Mouse (Mus musculus): ENCODE results near the gene Kctd5. TPM values are rescaled to one million over a fixed set of nuclear protein-coding genes. Genes with fewer than 3 reads are reported as not detected.

Gene Kctd5
- polyA plus RNA-seq, 1 experiment from 2014 or later: 70.0 TPM

- Histone ChIP-seq H3K27ac (ENCODE audit: low read length) (no peak overlapping the region), H3K4me1 (ENCODE audit: control insufficient read depth, insufficient read depth, low read length) (no peaks in the 10 kb centered on the region), H3K4me2 (ENCODE audit: low read depth, low read length) (no peak overlapping the region), H3K36me3 (ENCODE audit: control insufficient read depth, insufficient read depth, low read length) (peaks cover 1% of the 10 kb centered on the region; the same call in 1 of the 2 replicates), H3K9me3 (ENCODE audit: control insufficient read depth, low read length) (no peaks in the 10 kb centered on the region), H3K4me3 (ENCODE audit: low read length) (no peak overlapping the region), H3K27me3 (replicated peaks; ENCODE audit: control insufficient read depth, insufficient read depth, low read length) (no peaks in the 10 kb centered on the region), H3K9ac (ENCODE audit: low read depth, low read length) (no peak overlapping the region)
- WGBS: 48% methylated on average over 1 of the region's 1 CpGs
- ATAC-seq: no peak
These were observed 11.3 kb upstream of the Kctd5 start for GRCm38 (mm10) chr17:24084593-24084992.

- H3K4me3 ChIP-seq (ENCODE audit: low read length): no peak overlapping the region
- 0 out of 2 replicates have a peak, but pooled peaks cover 1% of the 10 kb centered on the region for H3K4me1 ChIP-seq (ENCODE audit: control insufficient read depth, insufficient read depth, low read length)
- no peak for ATAC-seq
- 89% methylated on average over 2 of the region's 2 CpGs for WGBS
- H3K27me3 ChIP-seq (replicated peaks; ENCODE audit: control insufficient read depth, insufficient read depth, low read length): no peaks in the 10 kb centered on the region
- H3K4me2 ChIP-seq (ENCODE audit: low read depth, low read length): no peak overlapping the region
- peaks cover 11% of the 10 kb centered on the region; the same call in 1 of the 2 replicates for H3K36me3 ChIP-seq (ENCODE audit: control insufficient read depth, insufficient read depth, low read length)
- H3K9me3 ChIP-seq (ENCODE audit: control insufficient read depth, low read length): no peaks in the 10 kb centered on the region
- no peak overlapping the region for H3K27ac ChIP-seq (ENCODE audit: low read length)
- no peak overlapping the region for H3K9ac ChIP-seq (ENCODE audit: low read depth, low read length)
These were observed 3.8 kb upstream of the Kctd5 start for GRCm38 (mm10) chr17:24077101-24077500.

- no peaks in the 10 kb centered on the region for H3K27me3 ChIP-seq (replicated peaks; ENCODE audit: control insufficient read depth, insufficient read depth, low read length)
- H3K4me1 ChIP-seq (ENCODE audit: control insufficient read depth, insufficient read depth, low read length): peaks cover 5% of the 10 kb centered on the region; the same call in 1 of the 2 replicates
- H3K4me3 ChIP-seq (ENCODE audit: low read length): no peak overlapping the region
- no peaks in the 10 kb centered on the region for H3K36me3 ChIP-seq (ENCODE audit: control insufficient read depth, insufficient read depth, low read length)
- no peak overlapping the region for H3K9ac ChIP-seq (ENCODE audit: low read depth, low read length)
- ATAC-seq: no peak
- H3K27ac ChIP-seq (ENCODE audit: low read length): no peak overlapping the region
- no peaks in the 10 kb centered on the region for H3K9me3 ChIP-seq (ENCODE audit: control insufficient read depth, low read length)
- WGBS: 84% methylated on average over 3 of the region's 3 CpGs
- H3K4me2 ChIP-seq (ENCODE audit: low read depth, low read length): no peak overlapping the region
These were observed 3.8 kb downstream of the Kctd5 start for GRCm38 (mm10) chr17:24069531-24069930.

DNA sequence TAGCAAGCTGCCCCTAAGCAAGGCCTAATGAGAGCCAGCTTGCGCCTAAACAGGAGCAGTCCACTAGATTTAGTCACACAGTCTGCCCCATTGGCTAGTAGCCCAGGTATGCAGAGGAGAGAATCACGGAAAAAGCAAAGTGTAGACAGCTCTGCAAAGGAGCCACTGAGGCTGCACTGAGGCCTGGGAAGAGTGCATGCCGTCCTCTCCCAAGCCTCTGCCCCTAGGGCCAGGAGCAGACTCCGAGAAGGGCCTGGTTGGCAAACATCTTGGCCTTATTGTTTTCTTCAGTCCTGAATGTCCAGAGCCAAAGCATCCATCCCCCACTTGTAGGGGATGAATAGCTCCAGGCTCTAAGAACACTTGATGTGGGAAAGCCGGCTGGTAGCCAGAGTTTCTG, 5.0 kb downstream of the Kctd5 start:
- Histone ChIP-seq H3K9ac (ENCODE audit: low read depth, low read length) (no peak overlapping the region), H3K4me1 (ENCODE audit: control insufficient read depth, insufficient read depth, low read length) (peaks cover 5% of the 10 kb centered on the region; the same call in 1 of the 2 replicates), H3K36me3 (ENCODE audit: control insufficient read depth, insufficient read depth, low read length) (no peaks in the 10 kb centered on the region), H3K27ac (ENCODE audit: low read length) (no peak overlapping the region), H3K9me3 (ENCODE audit: control insufficient read depth, low read length) (no peaks in the 10 kb centered on the region), H3K27me3 (replicated peaks; ENCODE audit: control insufficient read depth, insufficient read depth, low read length) (no peaks in the 10 kb centered on the region), H3K4me3 (ENCODE audit: low read length) (no peak overlapping the region), H3K4me2 (ENCODE audit: low read depth, low read length) (no peak overlapping the region)
- WGBS: 77% methylated on average over 5 of the region's 5 CpGs
- ATAC-seq: no peak

DNA sequence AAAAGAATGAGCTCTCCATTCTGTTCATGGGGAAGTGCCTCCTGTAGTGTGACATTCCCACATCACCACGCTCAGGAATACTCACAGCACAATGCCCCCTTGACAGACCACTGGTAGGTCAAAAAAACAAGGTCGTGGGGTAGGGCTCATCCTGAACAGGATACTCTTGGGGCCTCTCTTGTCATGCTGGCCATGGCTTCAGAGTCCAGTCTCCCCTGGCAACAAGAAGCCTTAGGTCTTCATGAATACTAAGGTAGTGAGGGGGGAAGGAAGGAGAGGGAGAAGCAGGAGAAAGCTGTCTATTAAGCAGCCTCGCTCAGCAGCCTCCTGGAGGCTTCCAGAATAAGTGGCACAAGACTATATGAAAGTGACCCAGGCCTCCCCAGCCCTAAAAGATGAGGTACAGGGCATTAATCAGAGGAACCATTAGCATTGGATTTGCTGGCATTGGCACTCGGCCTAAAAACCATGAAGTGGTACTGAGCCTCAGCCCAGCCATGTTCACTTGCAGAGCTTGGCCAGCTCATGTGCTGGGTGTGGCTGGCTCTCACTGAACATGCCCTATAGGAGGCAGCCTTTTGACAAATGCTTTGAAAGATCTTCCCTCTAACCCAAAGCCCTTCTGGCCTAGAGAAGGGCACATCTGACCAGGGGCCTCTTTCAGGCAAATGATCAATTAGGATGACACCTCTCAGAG, 10.7 kb downstream of the Kctd5 start:
- no peak overlapping the region for H3K9ac ChIP-seq (ENCODE audit: low read depth, low read length)
- no peak for ATAC-seq
- H3K36me3 ChIP-seq (ENCODE audit: control insufficient read depth, insufficient read depth, low read length): peaks cover 10% of the 10 kb centered on the region
- 81% methylated on average over 4 of the region's 4 CpGs for WGBS
- no peak overlapping the region for H3K4me2 ChIP-seq (ENCODE audit: low read depth, low read length)
- H3K4me1 ChIP-seq (ENCODE audit: control insufficient read depth, insufficient read depth, low read length): no peaks in the 10 kb centered on the region
- no peak overlapping the region for H3K4me3 ChIP-seq (ENCODE audit: low read length)
- no peaks in the 10 kb centered on the region for H3K27me3 ChIP-seq (replicated peaks; ENCODE audit: control insufficient read depth, insufficient read depth, low read length)
- no peaks in the 10 kb centered on the region for H3K9me3 ChIP-seq (ENCODE audit: control insufficient read depth, low read length)
- H3K27ac ChIP-seq (ENCODE audit: low read length): no peak overlapping the region

GRCm38 (mm10) chr17:24057730-24058245, 15.5 kb downstream of the Kctd5 start:
- Histone ChIP-seq H3K9ac (ENCODE audit: low read depth, low read length) (no peak overlapping the region), H3K36me3 (ENCODE audit: control insufficient read depth, insufficient read depth, low read length) (peaks cover 40% of the 10 kb centered on the region), H3K4me2 (ENCODE audit: low read depth, low read length) (no peak overlapping the region), H3K4me1 (ENCODE audit: control insufficient read depth, insufficient read depth, low read length) (no peaks in the 10 kb centered on the region), H3K9me3 (ENCODE audit: control insufficient read depth, low read length) (no peaks in the 10 kb centered on the region), H3K27ac (ENCODE audit: low read length) (peak overlapping the region; percentile 67), H3K27me3 (replicated peaks; ENCODE audit: control insufficient read depth, insufficient read depth, low read length) (no peaks in the 10 kb centered on the region), H3K4me3 (ENCODE audit: low read length) (no peak overlapping the region)
- ATAC-seq: no peak
- 91% methylated on average over 5 of the region's 5 CpGs for WGBS

- Histone ChIP-seq H3K27me3 (replicated peaks; ENCODE audit: control insufficient read depth, insufficient read depth, low read length) (no peaks in the 10 kb centered on the region), H3K9ac (ENCODE audit: low read depth, low read length) (no peak overlapping the region), H3K27ac (ENCODE audit: low read length) (peak overlapping the region; percentile 72), H3K9me3 (ENCODE audit: control insufficient read depth, low read length) (no peaks in the 10 kb centered on the region), H3K4me1 (ENCODE audit: control insufficient read depth, insufficient read depth, low read length) (no peaks in the 10 kb centered on the region), H3K4me2 (ENCODE audit: low read depth, low read length) (no peak overlapping the region), H3K36me3 (ENCODE audit: control insufficient read depth, insufficient read depth, low read length) (peaks cover 42% of the 10 kb centered on the region), H3K4me3 (ENCODE audit: low read length) (no peak overlapping the region)
- peak; percentile 87 for ATAC-seq
- WGBS: 85% methylated on average over 14 of the region's 14 CpGs
These were observed 16.4 kb downstream of the Kctd5 start for GRCm38 (mm10) chr17:24056636-24057625.

DNA sequence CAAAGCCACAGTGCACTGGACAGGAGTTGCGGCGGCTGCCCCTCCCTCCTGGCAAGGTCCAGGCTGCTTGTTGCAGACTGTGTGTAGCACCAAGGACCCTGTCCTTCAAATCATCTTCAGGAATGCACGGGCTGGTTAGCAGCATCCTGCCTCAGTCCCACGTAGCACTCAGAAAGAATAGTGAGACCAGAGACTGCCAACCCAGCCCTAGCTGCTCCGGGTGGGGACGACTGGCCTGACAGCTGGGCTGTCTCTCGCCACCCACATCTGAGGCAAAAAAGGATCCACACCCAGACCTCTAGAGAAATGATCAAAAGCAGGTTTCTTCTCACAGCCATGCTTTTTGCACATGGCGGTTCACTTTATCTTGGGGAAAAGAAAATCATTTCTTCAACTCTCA, 24.3 kb downstream of the Kctd5 start:
- Histone ChIP-seq H3K27ac (ENCODE audit: low read length) (no peak overlapping the region), H3K9me3 (ENCODE audit: control insufficient read depth, low read length) (no peaks in the 10 kb centered on the region), H3K4me3 (ENCODE audit: low read length) (no peak overlapping the region), H3K4me2 (ENCODE audit: low read depth, low read length) (no peak overlapping the region), H3K9ac (ENCODE audit: low read depth, low read length) (no peak overlapping the region), H3K27me3 (replicated peaks; ENCODE audit: control insufficient read depth, insufficient read depth, low read length) (no peaks in the 10 kb centered on the region), H3K4me1 (ENCODE audit: control insufficient read depth, insufficient read depth, low read length) (peaks cover 6% of the 10 kb centered on the region; the same call in 1 of the 2 replicates), H3K36me3 (ENCODE audit: control insufficient read depth, insufficient read depth, low read length) (peaks cover 16% of the 10 kb centered on the region; the same call in 1 of the 2 replicates)
- ATAC-seq: no peak
- WGBS: 89% methylated on average over 8 of the region's 8 CpGs

GRCm38 (mm10) chr17:24048053-24048452, 25.2 kb downstream of the Kctd5 start:
- H3K27ac ChIP-seq (ENCODE audit: low read length): peak overlapping the region; percentile 16; the same call in 1 of the 2 replicates
- no peak overlapping the region for H3K9ac ChIP-seq (ENCODE audit: low read depth, low read length)
- no peak overlapping the region for H3K4me3 ChIP-seq (ENCODE audit: low read length)
- peaks cover 10% of the 10 kb centered on the region; the same call in 1 of the 2 replicates for H3K36me3 ChIP-seq (ENCODE audit: control insufficient read depth, insufficient read depth, low read length)
- H3K4me1 ChIP-seq (ENCODE audit: control insufficient read depth, insufficient read depth, low read length): peaks cover 6% of the 10 kb centered on the region; the same call in 1 of the 2 replicates
- no peak overlapping the region for H3K4me2 ChIP-seq (ENCODE audit: low read depth, low read length)
- H3K27me3 ChIP-seq (replicated peaks; ENCODE audit: control insufficient read depth, insufficient read depth, low read length): no peaks in the 10 kb centered on the region
- no peak for ATAC-seq
- H3K9me3 ChIP-seq (ENCODE audit: control insufficient read depth, low read length): no peaks in the 10 kb centered on the region
- WGBS: 74% methylated on average over 5 of the region's 5 CpGs

All from intestine, embryonic 16.5 days (tissue).